Mouse (Mus musculus): ENCODE data around the gene Tet3.

DNA sequence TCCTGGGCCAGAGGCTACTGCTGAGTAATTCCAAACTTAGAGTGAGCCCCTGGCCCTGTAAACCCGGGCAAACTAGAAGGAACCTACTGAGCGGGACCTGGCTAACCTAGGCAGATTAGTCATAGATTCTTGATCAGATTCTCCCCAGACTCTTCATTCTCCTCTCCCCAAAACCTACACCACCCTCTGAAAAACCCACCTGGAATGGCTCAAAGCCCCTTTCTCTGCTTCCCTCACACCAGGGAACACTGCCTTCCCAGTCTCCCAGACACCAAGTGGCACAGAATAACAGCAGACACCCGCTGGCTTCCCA is 18.7 kb downstream of the Tet3 start:
- TF ChIP-seq CTCF (IDR thresholded peaks at IDR 0.05; ENCODE audit: borderline replicate concordance, control insufficient read depth, extremely low read depth, insufficient read depth, low read length, poor library complexity) (no peak), POLR2A (IDR thresholded peaks at IDR 0.05; ENCODE audit: control insufficient read depth, extremely low read depth, insufficient read depth, low read length, poor library complexity) (no peak)

Data from thymus, adult 2 months (tissue).